Mouse (Mus musculus): ENCODE measurements around the gene Pax6. TPM values are rescaled to one million over a fixed set of nuclear protein-coding genes. Genes with fewer than 3 reads are reported as not detected.

The Pax6 gene
- 12.5 TPM for polyA plus RNA-seq (2015; fragmentation: Illumina TruSeq; extraction: RNeasy Lipid Tissue Mini Kit (QIAGEN cat#74804); ENCODE audit: insufficient read depth, low read depth, low replicate concordance)

DNA sequence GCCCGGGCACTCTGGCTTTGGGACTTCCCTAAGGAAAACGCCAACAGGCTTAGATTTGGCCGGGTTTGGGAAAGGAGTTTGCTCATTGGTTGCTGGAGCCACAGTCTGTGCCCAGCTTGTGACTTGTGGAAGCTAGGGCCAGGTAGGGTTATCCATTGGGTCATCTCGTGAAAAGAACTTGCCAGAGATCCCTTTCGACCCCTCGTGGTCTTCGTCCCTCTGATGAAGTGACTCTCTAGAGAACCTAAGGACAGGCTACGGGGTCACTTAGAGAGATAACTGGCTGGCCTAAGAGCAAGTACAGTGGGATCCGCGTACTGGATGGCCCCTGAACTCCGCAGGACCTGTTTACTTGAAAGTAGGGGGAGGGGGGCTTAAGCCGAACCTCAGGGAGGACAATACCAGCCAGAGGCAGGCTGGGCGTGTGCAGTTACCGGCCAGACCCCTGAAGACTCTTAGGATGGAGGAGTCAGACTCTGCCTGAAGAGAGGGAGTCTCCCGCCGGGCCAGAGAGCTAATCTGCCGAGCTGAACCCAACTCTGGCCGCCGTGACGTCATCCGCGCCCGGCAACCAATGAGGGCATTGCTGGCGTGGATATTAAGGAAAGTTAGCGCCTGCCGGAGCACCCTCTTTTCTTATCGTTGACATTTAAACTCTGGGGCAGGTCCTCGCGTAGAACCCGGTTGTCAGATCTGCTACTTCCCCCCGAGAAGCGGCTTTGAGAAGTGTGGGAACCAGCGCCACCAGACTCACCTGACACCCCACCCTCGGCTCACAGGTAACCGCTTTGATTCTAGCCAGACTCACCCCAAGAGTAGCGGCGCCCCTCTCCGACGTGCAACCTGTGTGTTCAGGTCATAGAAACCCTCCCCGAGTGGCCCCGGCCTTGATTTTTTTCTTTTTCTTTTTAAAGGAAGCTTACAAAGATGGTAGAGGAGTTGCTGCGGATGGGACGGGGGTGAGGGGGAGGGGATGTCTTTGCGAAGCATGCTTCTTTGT lies at the start of gene Pax6:
Gene Pax6 (plus strand): TSS at position 630 of the 1,000 bp plus-strand sequence.

Other genes with a start within 250 kb of the Pax6 start
- 1.8 TPM for gene Elp4, start 235.7 kb downstream of the Pax6 start, polyA plus RNA-seq (2015; fragmentation: Illumina TruSeq; extraction: RNeasy Lipid Tissue Mini Kit (QIAGEN cat#74804); ENCODE audit: insufficient read depth, low read depth, low replicate concordance)
- gene Immp1l, start 235.7 kb downstream of the Pax6 start, polyA plus RNA-seq (2015; fragmentation: Illumina TruSeq; extraction: RNeasy Lipid Tissue Mini Kit (QIAGEN cat#74804); ENCODE audit: insufficient read depth, low read depth, low replicate concordance) = 16.6 TPM

Data from pancreas, adult 10 weeks (tissue).